Mouse (Mus musculus) erythroid progenitor cell, adult 5-6 weeks (primary cell): ENCODE results near the gene Bloc1s2. TPM values are rescaled to one million over a fixed set of nuclear protein-coding genes. Genes with fewer than 3 reads are reported as not detected.
"Not testable (repeated sequence)": the region's sequence is repeated elsewhere in the genome, so short reads cannot be mapped to it uniquely, and the experiment has no call there.

Experiments used
- ATAC-seq: replicated peaks from 2 replicates; pipeline ENCODE4 v1.8.0; 2016; ENCODE audit warnings: moderate number of reproducible peaks, mild to moderate bottlenecking, moderate TSS enrichment, inconsistent platforms; ENCODE audit not compliant: poor library complexity, low FRiP score, severe bottlenecking
- total RNA-seq, 2 experiments: library from RNA; stranded (forward) in 1 of 2; stranded (reverse) in 1 of 2; fragments of 150-400 nt in 1 of 2; fragments of 186-747, 209-891 nt in 1 of 2; gene quantifications; 2 replicates each; pipeline versions ENCODE4 v1.2.3 to v1.2.4; 2015 to 2017; ENCODE audit warnings: low replicate concordance in 2 of 2

The Bloc1s2 gene
- total RNA-seq, 2 experiments from 2014 or later, result 8.8 to 50.7 TPM

DNA sequence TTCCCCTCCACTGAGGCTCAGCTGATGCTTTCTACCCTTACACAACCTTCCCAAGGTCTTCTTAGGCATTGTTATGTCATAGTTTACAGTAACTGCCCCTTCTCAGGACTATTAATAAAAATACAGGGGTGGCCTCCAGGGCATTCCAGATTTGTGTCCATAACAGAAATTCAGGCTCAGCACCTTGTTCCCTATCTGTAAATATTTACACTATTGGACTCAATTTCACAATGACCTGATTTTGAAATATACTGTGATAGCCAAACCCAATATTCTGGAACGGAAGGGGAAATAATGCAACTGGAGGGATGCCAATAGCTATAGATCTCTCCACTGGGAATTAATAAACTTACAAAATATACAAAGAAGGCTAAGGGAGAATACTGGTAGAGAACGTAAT lies 17.7 kb downstream of the Bloc1s2 start:
- ATAC-seq, result no peak

GRCm38 (mm10) chr19:44127729-44128497 lies 18.3 kb downstream of the Bloc1s2 start:
- ATAC-seq, result no peak

GRCm38 (mm10) chr19:44121137-44121536 lies 25.1 kb downstream of the Bloc1s2 start:
- ATAC-seq, result no peak

DNA sequence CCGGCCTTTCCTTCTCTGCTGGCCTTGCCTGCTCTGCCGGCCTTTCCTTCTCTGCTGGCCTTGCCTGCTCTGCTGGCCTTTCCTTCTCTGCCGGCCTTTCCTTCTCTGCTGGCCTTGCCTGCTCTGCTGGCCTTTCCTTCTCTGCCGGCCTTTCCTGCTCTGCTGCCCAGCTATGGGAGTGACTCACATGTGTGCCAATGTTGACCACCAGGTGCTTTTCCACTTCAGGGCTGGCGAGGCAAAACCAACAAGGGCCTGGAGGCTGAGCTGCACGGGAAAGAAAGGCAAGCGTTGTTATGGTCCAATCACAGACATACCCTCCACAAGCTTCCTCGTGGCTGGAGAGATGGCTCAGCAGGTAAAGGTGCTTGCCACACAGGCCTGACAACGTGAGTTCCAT lies 25.6 kb downstream of the Bloc1s2 start:
- not testable (repeated sequence) for ATAC-seq

- no peak for ATAC-seq
These were observed 28.5 kb downstream of the Bloc1s2 start for GRCm38 (mm10) chr19:44117793-44118192.

- ATAC-seq, result no peak
These were observed 34.5 kb downstream of the Bloc1s2 start for GRCm38 (mm10) chr19:44111706-44112105.

GRCm38 (mm10) chr19:44110356-44110755 lies 35.9 kb downstream of the Bloc1s2 start:
- no peak for ATAC-seq

GRCm38 (mm10) chr19:44108996-44109395 lies 37.2 kb downstream of the Bloc1s2 start:
- ATAC-seq, result no peak

DNA sequence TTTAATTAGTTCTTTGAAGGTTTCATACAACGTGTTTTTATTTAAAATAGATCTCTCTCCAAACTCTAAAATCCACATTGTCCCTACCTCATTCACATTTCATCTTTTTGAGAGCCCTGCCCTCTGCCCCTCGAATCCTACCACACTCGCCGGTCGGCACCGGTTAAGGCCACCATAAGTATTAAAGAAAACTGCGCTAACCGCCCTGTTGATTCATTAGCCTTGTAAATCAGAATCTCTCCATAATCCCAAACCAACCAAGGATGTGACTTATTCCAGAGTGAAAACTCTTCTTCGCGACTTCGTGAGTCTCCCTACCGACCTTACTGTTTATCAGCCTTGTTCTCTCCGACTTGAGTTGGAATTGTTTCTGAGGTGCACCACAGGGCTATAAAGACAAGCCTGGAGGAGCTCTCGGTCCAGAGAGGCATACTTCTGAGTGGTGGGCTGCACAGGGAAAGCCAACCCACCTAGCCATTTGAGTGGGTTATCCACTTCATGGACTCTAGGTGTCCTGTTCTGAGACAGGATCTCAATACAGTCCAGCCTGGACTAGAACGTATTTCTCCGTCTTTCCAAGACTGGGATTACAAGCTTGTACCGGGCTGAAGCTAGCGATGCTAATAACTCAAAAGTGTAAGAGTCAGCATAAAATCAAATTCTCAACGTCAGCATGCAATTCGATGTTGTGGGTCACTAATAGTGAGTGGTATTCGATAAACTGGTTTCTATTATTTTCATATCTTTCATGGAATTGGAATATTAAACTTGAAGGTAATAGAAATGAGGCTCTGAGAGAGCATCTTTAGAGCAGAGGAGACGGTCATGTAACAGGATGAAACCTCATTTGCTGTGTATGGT lies 38.4 kb downstream of the Bloc1s2 start:
- peak; percentile 60 for ATAC-seq

DNA sequence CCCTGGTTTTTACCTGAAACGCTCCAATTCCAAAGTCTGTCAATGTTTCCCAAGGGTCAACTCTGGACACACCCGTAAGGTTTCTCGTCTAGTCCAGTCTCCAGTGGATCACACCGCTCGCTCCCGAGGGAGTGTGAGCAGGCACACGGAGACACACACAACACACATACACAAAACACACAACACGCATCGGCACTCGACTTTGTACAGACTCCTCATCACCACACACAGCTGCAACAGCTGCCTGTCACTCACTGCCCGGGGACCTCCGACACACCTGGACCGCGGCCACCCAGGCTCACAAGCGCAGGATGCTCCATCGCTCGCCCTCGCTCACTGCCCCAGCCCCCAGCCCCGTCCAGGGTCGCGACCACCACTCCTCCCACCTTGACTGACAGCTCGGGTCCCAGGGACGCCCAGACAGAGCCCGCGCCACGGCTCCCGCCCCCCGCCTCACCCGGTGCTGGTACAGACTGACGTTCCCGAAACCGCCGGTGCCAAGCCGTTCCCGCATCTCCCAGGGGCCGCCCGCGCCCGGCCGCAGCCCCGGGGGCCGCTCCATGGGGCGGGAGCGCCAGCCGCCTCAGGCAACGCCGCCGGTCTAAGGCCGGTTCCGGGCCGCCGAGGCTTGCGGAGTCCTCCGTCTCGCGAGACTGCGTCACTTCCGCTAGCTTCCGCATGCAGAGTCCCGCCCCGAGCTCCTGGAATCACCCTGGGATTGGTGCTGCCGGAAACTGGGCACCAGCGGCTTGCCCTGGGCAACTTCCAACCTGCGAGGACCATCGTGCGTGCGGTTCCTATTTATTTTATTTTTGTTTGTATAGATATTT lies 39.2 kb downstream of the Bloc1s2 start, which contains the start of gene Chuk:
Chuk (minus strand) TSS at position 650 of the 830 bp plus-strand sequence.
- peak; percentile 98 for ATAC-seq

- no peak for ATAC-seq
These were observed 41.9 kb downstream of the Bloc1s2 start for GRCm38 (mm10) chr19:44104393-44104792.

- no peak for ATAC-seq
These were observed 43.2 kb downstream of the Bloc1s2 start for GRCm38 (mm10) chr19:44103001-44103400.

GRCm38 (mm10) chr19:44100840-44101239 lies 45.4 kb downstream of the Bloc1s2 start:
- ATAC-seq, result no peak

Other genes with a start within 250 kb of the Bloc1s2 start
- gene Dnmbp, start 206.3 kb downstream of the Bloc1s2 start, total RNA-seq (2015; ENCODE audit: low replicate concordance), result 2.5 and 5.0 TPM in 2 replicates
- gene Dnmbp, start 206.3 kb downstream of the Bloc1s2 start, total RNA-seq (2017; ENCODE audit: low replicate concordance), result 1.5 and 2.3 TPM in 2 replicates
- gene Cpn1, start 159.9 kb downstream of the Bloc1s2 start, total RNA-seq (2015; ENCODE audit: low replicate concordance), result not detected in 2 replicates
- gene Cpn1, start 159.9 kb downstream of the Bloc1s2 start, total RNA-seq (2017; ENCODE audit: low replicate concordance), result not detected in 2 replicates
- gene Cyp2c23, start 117.2 kb downstream of the Bloc1s2 start, total RNA-seq (2015; ENCODE audit: low replicate concordance), result not detected in 2 replicates
- not detected in 2 replicates for gene Cyp2c23, start 117.2 kb downstream of the Bloc1s2 start, total RNA-seq (2017; ENCODE audit: low replicate concordance)
- gene Erlin1, start 76.7 kb downstream of the Bloc1s2 start, total RNA-seq (2015; ENCODE audit: low replicate concordance), result 6.3 and 10.5 TPM in 2 replicates
- 1.9 and 2.7 TPM in 2 replicates for gene Erlin1, start 76.7 kb downstream of the Bloc1s2 start, total RNA-seq (2017; ENCODE audit: low replicate concordance)
- gene Chuk, start 39.0 kb downstream of the Bloc1s2 start, total RNA-seq (2015; ENCODE audit: low replicate concordance), result 37.1 and 52.8 TPM in 2 replicates
- gene Chuk, start 39.0 kb downstream of the Bloc1s2 start, total RNA-seq (2017; ENCODE audit: low replicate concordance), result 64.1 and 90.7 TPM in 2 replicates
- gene Cwf19l1, start 10.6 kb downstream of the Bloc1s2 start, total RNA-seq (2015; ENCODE audit: low replicate concordance), result 5.4 and 23.1 TPM in 2 replicates
- gene Cwf19l1, start 10.6 kb downstream of the Bloc1s2 start, total RNA-seq (2017; ENCODE audit: low replicate concordance), result 4.1 and 8.6 TPM in 2 replicates
- not detected in 2 replicates for gene Pkd2l1, start 46.0 kb upstream of the Bloc1s2 start, total RNA-seq (2015; ENCODE audit: low replicate concordance)
- not detected in 2 replicates for gene Pkd2l1, start 46.0 kb upstream of the Bloc1s2 start, total RNA-seq (2017; ENCODE audit: low replicate concordance)
- not detected in 2 replicates for gene Scd3, start 56.8 kb upstream of the Bloc1s2 start, total RNA-seq (2015; ENCODE audit: low replicate concordance)
- not detected in 2 replicates for gene Scd3, start 56.8 kb upstream of the Bloc1s2 start, total RNA-seq (2017; ENCODE audit: low replicate concordance)
- 13.7 and 18.9 TPM in 2 replicates for gene Scd2, start 147.2 kb upstream of the Bloc1s2 start, total RNA-seq (2015; ENCODE audit: low replicate concordance)
- 9.4 and 13.2 TPM in 2 replicates for gene Scd2, start 147.2 kb upstream of the Bloc1s2 start, total RNA-seq (2017; ENCODE audit: low replicate concordance)
- gene Scd4, start 186.6 kb upstream of the Bloc1s2 start, total RNA-seq (2015; ENCODE audit: low replicate concordance), result not detected in 2 replicates
- gene Scd4, start 186.6 kb upstream of the Bloc1s2 start, total RNA-seq (2017; ENCODE audit: low replicate concordance), result 2.1 TPM in 1 of 2 replicates, not detected in the other